Mouse (Mus musculus) activated CD4-positive, CD25-positive, alpha-beta regulatory T cell, adult 9 weeks (primary cell): Measurements from ENCODE around the gene Rpl12. TPM values are rescaled to one million over a fixed set of nuclear protein-coding genes. Genes with fewer than 3 reads are reported as not detected.

ENCODE experiments used
- polyA plus RNA-seq: library from polyadenylated mRNA; unstranded; fragments of 100-300 nt; shearing (Covaris generic); gene quantifications from one replicate; pipeline ENCODE4 v1.2.1, GENCODE M21; 2017

The Rpl12 gene
- 35.9 TPM for polyA plus RNA-seq

GRCm38 (mm10) chr2:32961192-32961995 lies at the start of gene Rpl12, which contains the start of gene Lrsam1:
Rpl12 (plus strand) TSS chr2:32961559.
Lrsam1 (minus strand) TSS chr2:32961614.

DNA sequence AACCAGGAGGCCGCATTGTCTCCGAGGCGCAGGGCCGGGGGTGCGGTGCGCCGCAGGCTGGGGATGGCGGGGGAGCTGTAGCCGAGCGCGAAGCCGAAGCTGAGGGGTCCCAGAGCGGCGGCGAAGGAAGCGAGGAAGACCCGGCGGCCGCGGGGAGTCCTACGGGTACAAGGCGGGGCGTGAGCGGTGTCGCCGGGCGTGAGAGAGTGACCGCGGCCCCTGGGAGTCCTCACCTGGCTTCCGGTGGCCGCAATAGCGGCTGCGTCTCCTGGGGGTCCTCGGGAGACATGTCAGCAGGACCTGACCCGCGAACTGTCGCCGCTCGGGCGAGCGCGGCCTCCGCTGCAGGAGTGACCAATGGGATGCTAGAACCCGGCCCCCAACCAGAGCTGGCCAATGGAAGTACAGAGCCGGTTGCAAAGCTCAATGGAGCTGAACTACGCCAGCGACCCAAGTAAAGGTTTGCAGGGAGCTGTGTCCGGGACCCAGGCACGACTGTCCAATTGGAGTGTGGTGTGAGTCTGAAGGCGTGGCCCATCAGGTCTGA lies 20.4 kb downstream of the Rpl12 start, which contains the start of gene Slc2a8:
Gene Slc2a8 (minus strand): TSS at position 359 of the 547 bp plus-strand sequence.

Other genes with a start within 250 kb of the Rpl12 start
- gene Cdk9, start 248.5 kb upstream of the Rpl12 start, polyA plus RNA-seq = 35.7 TPM
- 139 TPM for gene Sh2d3c, start 240.5 kb upstream of the Rpl12 start, polyA plus RNA-seq
- 0.66 TPM for gene 6330409D20Rik, start 220.5 kb upstream of the Rpl12 start, polyA plus RNA-seq
- gene Tor2a, start 204.3 kb upstream of the Rpl12 start, polyA plus RNA-seq = 69.2 TPM
- gene Ttc16, start 185.9 kb upstream of the Rpl12 start, polyA plus RNA-seq = 2.0 TPM
- gene Ptrh1, start 185.8 kb upstream of the Rpl12 start, polyA plus RNA-seq = 8.0 TPM
- gene Cfap157, start 177.1 kb upstream of the Rpl12 start, polyA plus RNA-seq = 0.68 TPM
- gene Stxbp1, start 114.3 kb upstream of the Rpl12 start, polyA plus RNA-seq = 2.9 TPM
- gene Fam129b, start 85.4 kb upstream of the Rpl12 start, polyA plus RNA-seq = 1.4 TPM
- 10.8 TPM for gene Lrsam1, start 55 bp downstream of the Rpl12 start, polyA plus RNA-seq
- gene Slc2a8, start 20.5 kb downstream of the Rpl12 start, polyA plus RNA-seq = 6.9 TPM
- gene Garnl3, start 170.1 kb downstream of the Rpl12 start, polyA plus RNA-seq = not detected